In the genomic region with DNA sequence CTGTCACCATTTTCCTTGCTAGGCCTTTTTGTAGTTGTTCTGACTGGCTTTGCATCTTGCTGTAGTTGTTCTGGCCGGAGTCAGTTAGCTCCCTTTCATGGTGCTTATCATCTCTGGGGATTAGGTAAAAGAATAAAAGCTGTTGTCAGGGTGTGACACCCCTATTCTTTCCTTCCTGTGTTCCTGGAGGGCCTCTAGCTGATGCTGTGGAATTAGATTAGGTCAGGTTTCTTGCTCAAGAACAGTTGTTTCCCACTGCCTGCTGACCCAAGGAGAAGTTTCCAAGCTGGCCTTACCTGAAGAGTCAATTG, we compare ENCODE assay signal across 12 mouse cellular contexts. TPM values are rescaled to one million over a fixed set of nuclear protein-coding genes. Genes with fewer than 3 reads are reported as not detected.
DNase-seq lines count a peak whose midpoint lies in the region; ATAC-seq lines count a peak whose summit lies in the region.
"Had no signal": no experiment of that assay in that cellular context is flagged by ENCODE, and none has a peak within 500 bp of the region (broad histone marks: within the 10 kb centered on the region; RNA-seq: fewer than 3 reads in every experiment).

No protein-coding gene starts in this region.

- DNase-seq in hindbrain, embryonic 10.5 days (ENCODE audit: low spot score), result no peak
- DNase-seq in R1 (ENCODE audit: low read depth, low spot score), result peak; percentile 21
- no peak for DNase-seq in adrenal gland, postnatal 36 days
- DNase-seq: adrenal gland, postnatal 10 days; kidney, postnatal 36 days; thymus, postnatal 14 days had no signal

- peaks cover 59% of the 10 kb centered on the region for H3K4me1 ChIP-seq in hindbrain, embryonic 10.5 days (replicated peaks)
- H3K4me1 ChIP-seq in hindbrain, embryonic 16.5 days (ENCODE audit: control insufficient read depth, insufficient read depth, low read depth, low read length), result peaks cover 15% of the 10 kb centered on the region
- peaks cover 76% of the 10 kb centered on the region for H3K4me1 ChIP-seq in heart, embryonic 15.5 days (replicated peaks)
- H3K4me1 ChIP-seq in kidney, embryonic 16.5 days (ENCODE audit: insufficient read depth, low read length), result peaks cover 24% of the 10 kb centered on the region

- H3K36me3 ChIP-seq in hindbrain, embryonic 10.5 days, result no peaks in the 10 kb centered on the region
- no peaks in the 10 kb centered on the region for H3K36me3 ChIP-seq in hindbrain, embryonic 16.5 days (ENCODE audit: control insufficient read depth, insufficient read depth, low read length)
- no peaks in the 10 kb centered on the region for H3K36me3 ChIP-seq in heart, embryonic 15.5 days
- no peaks in the 10 kb centered on the region for H3K36me3 ChIP-seq in kidney, embryonic 16.5 days (ENCODE audit: insufficient read depth, low read length)
- H3K36me3 ChIP-seq: limb, embryonic 12.5 days had no signal

- no peaks in the 10 kb centered on the region for H3K27me3 ChIP-seq in hindbrain, embryonic 10.5 days (ENCODE audit: insufficient read depth, poor library complexity, severe bottlenecking)
- no peaks in the 10 kb centered on the region for H3K27me3 ChIP-seq in hindbrain, embryonic 16.5 days (replicated peaks; ENCODE audit: control insufficient read depth, insufficient read depth, low read length)
- H3K27me3 ChIP-seq in heart, embryonic 15.5 days, result no peaks in the 10 kb centered on the region
- H3K27me3 ChIP-seq in kidney, embryonic 16.5 days (ENCODE audit: insufficient read depth, low read length), result no peaks in the 10 kb centered on the region
- H3K27me3 ChIP-seq: limb, embryonic 12.5 days had no signal

- no peaks in the 10 kb centered on the region for H3K9me3 ChIP-seq in hindbrain, embryonic 10.5 days
- no peaks in the 10 kb centered on the region for H3K9me3 ChIP-seq in hindbrain, embryonic 16.5 days (ENCODE audit: control insufficient read depth, low read length)
- no peaks in the 10 kb centered on the region for H3K9me3 ChIP-seq in heart, embryonic 15.5 days (replicated peaks)
- no peaks in the 10 kb centered on the region for H3K9me3 ChIP-seq in kidney, embryonic 16.5 days (ENCODE audit: low read length)
- H3K9me3 ChIP-seq: limb, embryonic 12.5 days had no signal

- peak overlapping the region; percentile 45; the same call in 1 of the 2 replicates for H3K27ac ChIP-seq in hindbrain, embryonic 10.5 days
- H3K27ac ChIP-seq in hindbrain, embryonic 16.5 days (ENCODE audit: low read depth, low read length), result no peak overlapping the region
- peak overlapping the region; percentile 57 for H3K27ac ChIP-seq in heart, embryonic 15.5 days
- no peak overlapping the region for H3K27ac ChIP-seq in kidney, embryonic 16.5 days (ENCODE audit: low read length)
- H3K27ac ChIP-seq: limb, embryonic 12.5 days had no signal

- no peak for ATAC-seq in hindbrain, embryonic 16.5 days
- ATAC-seq in heart, embryonic 15.5 days (replicated peaks; ENCODE audit: insufficient number of reproducible peaks, insufficient read depth, low FRiP score, low read depth), result no peak
- peak; percentile 12; the same call in 1 of the 2 replicates for ATAC-seq in megakaryocyte progenitor cell, adult 5-6 weeks (replicated peaks; ENCODE audit: poor library complexity)
- ATAC-seq in kidney, embryonic 16.5 days (ENCODE audit: low FRiP score, low TSS enrichment), result no peak
- ATAC-seq: forebrain, embryonic 14.5 days had no signal

- no peak overlapping the region for H3K4me3 ChIP-seq in hindbrain, embryonic 10.5 days
- H3K4me3 ChIP-seq in hindbrain, embryonic 16.5 days (ENCODE audit: low read length), result no peak overlapping the region
- H3K4me3 ChIP-seq in heart, embryonic 15.5 days, result no peak overlapping the region
- H3K4me3 ChIP-seq in kidney, embryonic 16.5 days (ENCODE audit: low read length), result no peak overlapping the region
- H3K4me3 ChIP-seq: limb, embryonic 12.5 days had no signal

- H3K4me2 ChIP-seq in hindbrain, embryonic 16.5 days (ENCODE audit: low read length), result no peak overlapping the region
- H3K4me2 ChIP-seq in heart, embryonic 15.5 days, result 0 out of 2 replicates have a peak overlapping the region, but pooled peaks have one; percentile 6
- no peak overlapping the region for H3K4me2 ChIP-seq in kidney, embryonic 16.5 days (replicated peaks; ENCODE audit: low read depth, low read length)
- H3K4me2 ChIP-seq: limb, embryonic 12.5 days had no signal

- H3K9ac ChIP-seq in hindbrain, embryonic 16.5 days (ENCODE audit: low read depth, low read length), result no peak overlapping the region
- no peak overlapping the region for H3K9ac ChIP-seq in heart, embryonic 15.5 days
- no peak overlapping the region for H3K9ac ChIP-seq in kidney, embryonic 16.5 days (replicated peaks; ENCODE audit: low read length)
- H3K9ac ChIP-seq: limb, embryonic 12.5 days had no signal

- WGBS in hindbrain, embryonic 10.5 days, result 38% methylated on average over 1 of the region's 1 CpGs
- 47% methylated on average over 1 of the region's 1 CpGs for WGBS in hindbrain, embryonic 16.5 days
- 37% methylated on average over 1 of the region's 1 CpGs for WGBS in heart, embryonic 15.5 days
- 68% methylated on average over 1 of the region's 1 CpGs for WGBS in kidney, embryonic 16.5 days

RNA-seq across cellular contexts. Expression of a gene that starts 22.2 kb away (rescaled TPM):
- polyA plus RNA-seq in hindbrain, embryonic 10.5 days (2016; fragmentation: Nextera tagmentation; extraction: Ambion mirVana), result 15.6 and 15.9 TPM in 2 replicates
- polyA plus RNA-seq in hindbrain, embryonic 16.5 days (2015; fragmentation: Nextera tagmentation; extraction: Ambion mirVana), result 9.9 and 12.1 TPM in 2 replicates
- polyA plus RNA-seq in heart, embryonic 15.5 days (2015; fragmentation: Nextera tagmentation; extraction: Ambion mirVana), result 16.4 and 19.6 TPM in 2 replicates
- total RNA-seq in megakaryocyte progenitor cell, adult 5-6 weeks (2015), result 12.8 and 14.5 TPM in 2 replicates
- total RNA-seq in megakaryocyte progenitor cell, adult 5-6 weeks (2017), result 15.9 and 19.4 TPM in 2 replicates
- total RNA-seq in adrenal gland, postnatal 36 days (2021), result 10 to 100 TPM; 53.9 to 59.4 TPM
- 17.1 and 19.5 TPM in 2 replicates for polyA plus RNA-seq in kidney, embryonic 16.5 days (2015; fragmentation: Nextera tagmentation; extraction: Ambion mirVana)

RNA-seq across cellular contexts. Expression of a gene that starts 52.0 kb away (rescaled TPM):
- 1.5 and 2.4 TPM in 2 replicates for polyA plus RNA-seq in hindbrain, embryonic 10.5 days (2016; fragmentation: Nextera tagmentation; extraction: Ambion mirVana)
- polyA plus RNA-seq in hindbrain, embryonic 16.5 days (2015; fragmentation: Nextera tagmentation; extraction: Ambion mirVana), result 2.0 and 2.3 TPM in 2 replicates
- polyA plus RNA-seq in heart, embryonic 15.5 days (2015; fragmentation: Nextera tagmentation; extraction: Ambion mirVana), result not detected in 2 replicates
- total RNA-seq in megakaryocyte progenitor cell, adult 5-6 weeks (2015), result not detected in 2 replicates
- total RNA-seq in megakaryocyte progenitor cell, adult 5-6 weeks (2017), result 0.12 TPM in 1 of 2 replicates, not detected in the other
- not detected for total RNA-seq in adrenal gland, postnatal 36 days (2021)
- 0.11 and 0.12 TPM in 2 replicates for polyA plus RNA-seq in kidney, embryonic 16.5 days (2015; fragmentation: Nextera tagmentation; extraction: Ambion mirVana)

Comparison
In these comparisons a context has a peak if more than half of its experiments do, and no peak if none do; other contexts are left out.
1. H3K27ac ChIP-seq: peak in hindbrain, embryonic 10.5 days (single experiment) and heart, embryonic 15.5 days (single experiment); none in hindbrain, embryonic 16.5 days (single experiment) and kidney, embryonic 16.5 days (single experiment).